Mouse (Mus musculus): Measurements from ENCODE around the gene Usp29. TPM values are rescaled to one million over a fixed set of nuclear protein-coding genes. Genes with fewer than 3 reads are reported as not detected.

The Usp29 gene
- polyA plus RNA-seq (2017; shearing (Covaris generic)), result not detected

DNA sequence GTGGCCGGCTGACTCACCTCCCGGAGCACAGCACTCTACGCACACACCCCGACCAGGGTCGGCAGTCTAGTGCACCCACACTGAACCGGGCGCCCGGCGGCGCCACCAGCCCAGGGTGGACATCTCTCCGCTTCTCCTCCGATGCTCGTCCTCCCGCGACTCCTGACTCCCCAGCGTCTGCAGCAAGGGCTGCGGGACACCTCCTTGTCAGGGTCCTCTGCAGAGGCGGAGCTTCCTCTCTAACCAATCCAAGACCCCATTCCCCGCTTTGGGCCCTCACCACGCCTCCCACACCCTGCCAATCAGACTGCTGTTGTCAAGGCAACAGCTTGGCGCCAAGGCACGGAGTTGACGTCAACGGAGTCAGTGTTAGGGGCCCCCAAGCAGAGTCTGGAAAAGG, at the start of gene Usp29, which contains the start of gene Peg3:
Usp29 (plus strand) TSS at position 338 of the 400 bp plus-strand sequence.
Peg3 (minus strand) TSS at position 191 of the 400 bp plus-strand sequence.

DNA sequence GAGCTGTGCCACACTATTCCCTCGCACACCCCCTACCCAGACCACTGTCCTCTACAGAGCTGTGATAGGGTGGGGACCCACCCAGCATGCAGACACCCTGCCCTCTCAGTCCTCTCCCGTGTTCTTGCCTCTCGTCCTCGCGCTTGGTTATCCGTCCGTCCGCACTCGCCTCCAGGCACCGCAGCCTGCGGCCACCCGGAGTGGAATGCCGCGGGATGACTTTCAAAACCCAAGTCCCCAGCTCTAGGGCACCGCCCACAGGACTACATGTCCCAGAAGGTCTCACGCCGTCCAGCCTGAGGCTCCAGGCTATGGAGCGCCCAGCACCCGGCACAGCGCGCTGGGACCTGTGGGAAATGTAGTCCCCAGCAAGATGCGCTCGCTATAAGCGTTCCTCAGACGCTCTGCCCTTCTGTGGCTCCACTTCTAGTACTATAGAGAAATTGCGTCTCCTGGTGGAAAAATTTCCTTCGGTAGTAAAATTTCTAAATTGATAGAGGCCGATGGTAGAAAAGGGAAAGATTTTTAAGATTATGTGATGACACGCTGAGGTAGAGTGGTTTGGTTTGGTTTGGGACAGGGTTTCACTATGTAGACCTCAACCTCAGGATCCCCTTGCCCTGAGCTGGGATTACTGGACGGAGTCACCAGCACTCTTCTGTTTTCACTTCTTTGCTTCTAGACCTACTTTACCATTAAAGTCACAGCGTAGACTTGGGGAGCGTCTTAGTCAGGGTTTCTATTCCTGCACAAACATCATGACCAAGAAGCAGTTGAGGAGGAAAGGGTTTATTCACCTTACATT, 33.9 kb upstream of the Usp29 start, which contains the start of gene Zim1:
Zim1 (minus strand) TSS at position 210 of the 805 bp plus-strand sequence.

DNA sequence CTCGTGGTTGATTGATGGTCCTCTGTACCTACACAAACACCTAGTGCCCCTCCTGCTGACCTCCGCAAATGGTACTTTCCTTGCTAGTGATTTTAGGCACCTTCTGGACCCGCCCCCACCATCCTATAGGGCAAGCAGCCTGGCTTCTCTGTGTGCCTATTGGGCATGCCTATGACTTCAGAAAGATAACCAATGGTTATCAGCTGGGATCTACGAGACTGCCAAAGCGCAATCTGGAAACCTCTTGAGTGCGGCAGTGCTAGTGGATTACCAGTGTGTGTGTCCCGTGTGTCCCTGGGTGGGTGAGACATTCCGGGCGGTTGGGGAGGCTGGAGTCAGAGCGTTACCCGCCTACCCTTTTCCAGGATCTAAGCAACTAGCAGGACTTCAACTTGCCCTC, 264.9 kb downstream of the Usp29 start, which contains the start of gene Aurkc:
Aurkc (plus strand) TSS at position 50 of the 400 bp plus-strand sequence.

Other genes starting within 250 kb of the Usp29 start
- not detected for gene Olfr5, start 243.6 kb upstream of the Usp29 start, polyA plus RNA-seq (2017; shearing (Covaris generic))
- gene Olfr1347, start 230.8 kb upstream of the Usp29 start, polyA plus RNA-seq (2017; shearing (Covaris generic)), result not detected
- gene Olfr1348, start 221.8 kb upstream of the Usp29 start, polyA plus RNA-seq (2017; shearing (Covaris generic)), result not detected
- not detected for gene Olfr1349, start 207.6 kb upstream of the Usp29 start, polyA plus RNA-seq (2017; shearing (Covaris generic))
- gene Olfr1350, start 165.7 kb upstream of the Usp29 start, polyA plus RNA-seq (2017; shearing (Covaris generic)), result not detected
- gene Zim1, start 34.1 kb upstream of the Usp29 start, polyA plus RNA-seq (2017; shearing (Covaris generic)), result not detected
- gene Peg3, start 147 bp upstream of the Usp29 start, polyA plus RNA-seq (2017; shearing (Covaris generic)), result not detected

Measured in activated CD4-positive, CD25-positive, alpha-beta regulatory T cell, adult 9 weeks (primary cell).